Mouse (Mus musculus) G1E (cell line): Measurements from ENCODE around the gene Brd9.

ENCODE experiments used
- CTCF ChIP-seq: IDR thresholded peaks from 2 replicates; pipeline ENCODE4 v1.5.1; 2012; ENCODE audit warnings: low read depth, low read length, inconsistent platforms, mixed read lengths
- TAL1 ChIP-seq: conservative IDR thresholded peaks from 2 replicates; pipeline ENCODE4 v1.6.1; 2012; ENCODE audit warnings: low read depth, low read length, inconsistent platforms, mixed read lengths

- TF ChIP-seq CTCF (no peak), TAL1 (no peak)
Measured at GRCm38 (mm10) chr13:73961177-73961576, 23.6 kb downstream of the Brd9 start.
